Mouse (Mus musculus) frontal cortex, adult (tissue): ENCODE measurements around the gene Fam43a.

ENCODE experiments used
- ATAC-seq: cut with Nextera tagmentation; 2 replicates; pipeline ENCODE4 v1.9.2; 2017; ENCODE audit warnings: mild to moderate bottlenecking, moderate library complexity, mixed read lengths; ENCODE audit not compliant: low TSS enrichment

Fam43a gene

DNA sequence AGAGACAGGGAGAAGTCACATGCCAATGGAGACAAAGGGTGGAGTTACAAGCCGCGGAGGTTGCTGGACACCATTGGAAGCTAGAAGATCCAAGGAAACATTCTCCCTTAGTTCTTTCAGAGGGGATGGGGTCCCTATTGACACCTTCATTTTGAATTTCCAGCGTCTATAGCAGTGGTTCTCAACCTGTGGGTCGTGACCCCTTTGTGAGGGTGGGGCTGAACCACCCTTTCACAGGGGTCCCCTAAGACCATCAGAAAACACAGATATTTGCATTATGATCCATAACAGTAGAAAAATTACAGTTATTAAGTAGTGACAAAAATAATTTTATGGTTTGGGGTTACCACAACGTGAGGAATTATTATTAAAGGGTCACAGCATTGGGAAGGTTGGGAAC, 30.0 kb downstream of the Fam43a start:
- ATAC-seq, result no peak

DNA sequence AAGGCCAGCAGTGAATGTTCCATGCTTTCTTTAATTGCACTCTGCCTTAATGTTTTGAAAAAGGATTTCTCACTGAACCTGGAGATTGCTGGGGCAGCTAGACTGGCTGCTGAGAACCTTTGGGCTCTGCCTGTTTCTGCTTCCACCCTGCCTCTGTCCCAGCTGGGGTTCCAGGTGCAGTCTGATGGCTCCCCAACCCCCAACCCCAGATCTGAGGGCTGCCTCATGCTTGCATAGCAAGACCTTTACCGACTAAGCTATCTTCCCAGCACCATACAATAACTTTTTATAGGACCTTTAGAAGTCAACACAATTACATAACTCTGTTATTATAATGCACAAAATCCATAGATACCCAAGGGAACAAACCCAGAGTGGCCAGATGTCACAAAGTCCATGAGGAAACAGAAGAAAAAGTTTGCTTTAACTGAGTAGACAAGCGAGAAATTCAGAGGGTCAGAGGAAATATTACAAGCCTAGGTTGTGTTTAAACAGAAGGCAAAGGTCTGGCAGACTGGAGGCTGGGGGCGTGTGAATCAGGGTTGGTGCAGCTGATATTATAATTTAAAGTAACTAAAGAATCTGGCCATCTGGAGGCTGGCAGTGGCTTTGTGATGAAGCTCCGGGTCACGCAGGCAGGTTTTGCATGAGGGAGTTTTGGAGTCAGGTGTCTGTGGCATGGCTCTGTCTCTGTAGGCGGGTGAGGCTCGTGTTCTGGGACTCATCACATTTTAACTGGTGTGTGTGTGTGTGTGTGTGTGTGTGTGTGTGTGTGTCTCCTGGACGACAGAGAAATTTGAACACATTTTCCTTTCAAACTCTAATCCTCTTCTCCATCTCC, 34.6 kb downstream of the Fam43a start:
- no peak for ATAC-seq

DNA sequence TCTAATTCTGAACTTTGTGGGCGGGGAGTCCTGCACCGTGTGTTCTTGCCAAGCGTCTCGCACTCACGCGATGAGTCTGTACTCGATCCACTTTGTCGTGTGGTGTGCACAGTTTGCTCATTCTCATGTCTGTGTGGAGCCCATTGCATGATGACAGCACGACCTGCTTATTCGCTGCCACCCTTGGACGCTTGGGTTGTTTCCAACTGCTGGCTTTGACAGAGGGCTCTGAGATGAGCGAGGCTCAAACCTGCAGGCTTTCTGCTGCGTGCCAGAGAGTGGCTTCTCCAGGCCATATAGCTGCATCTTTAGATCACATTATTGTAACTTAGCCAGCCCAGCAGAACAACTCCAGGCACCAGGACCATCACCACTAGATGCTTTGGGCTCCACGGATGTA, 39.1 kb downstream of the Fam43a start:
- no peak for ATAC-seq

DNA sequence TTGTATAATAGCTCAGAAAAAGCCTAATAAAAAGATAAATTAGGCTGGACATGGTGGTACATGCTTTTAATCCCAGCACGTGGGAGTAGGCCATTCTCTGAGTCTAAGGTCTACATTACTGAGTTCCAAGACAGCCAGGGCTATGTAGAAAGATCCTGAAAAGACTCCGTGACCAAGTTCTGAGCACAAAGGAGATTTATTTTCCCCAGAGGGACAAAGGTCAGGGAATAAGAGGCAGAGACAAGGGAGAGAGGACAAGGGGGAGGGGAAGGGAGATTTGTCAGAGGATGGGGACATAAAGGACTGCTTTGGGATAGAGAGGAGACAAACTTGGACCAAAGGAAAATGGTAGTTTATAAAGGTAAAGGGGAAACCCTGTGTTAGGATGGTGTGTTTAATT, 41.1 kb downstream of the Fam43a start:
- ATAC-seq, result no peak

DNA sequence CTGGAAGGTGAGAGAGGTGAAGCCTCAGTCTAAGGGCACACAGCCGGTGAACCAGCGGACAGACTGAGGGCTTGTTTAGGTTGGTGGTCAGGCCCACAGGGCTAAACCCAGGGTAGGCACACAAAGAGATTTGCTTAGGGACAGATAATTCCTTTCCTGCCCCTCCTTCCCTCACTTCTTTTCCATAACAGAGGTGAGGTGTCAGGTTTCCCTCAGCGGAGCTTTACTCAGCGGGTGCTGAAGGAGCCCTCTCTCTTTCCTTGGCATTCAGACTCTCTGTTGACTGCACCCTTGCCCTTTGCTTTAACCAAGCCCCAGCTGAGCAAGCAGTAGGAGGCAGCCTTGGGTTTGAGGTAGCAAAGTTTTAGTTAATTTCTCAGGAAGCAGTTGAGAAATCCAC, 41.9 kb downstream of the Fam43a start:
- ATAC-seq, result no peak

DNA sequence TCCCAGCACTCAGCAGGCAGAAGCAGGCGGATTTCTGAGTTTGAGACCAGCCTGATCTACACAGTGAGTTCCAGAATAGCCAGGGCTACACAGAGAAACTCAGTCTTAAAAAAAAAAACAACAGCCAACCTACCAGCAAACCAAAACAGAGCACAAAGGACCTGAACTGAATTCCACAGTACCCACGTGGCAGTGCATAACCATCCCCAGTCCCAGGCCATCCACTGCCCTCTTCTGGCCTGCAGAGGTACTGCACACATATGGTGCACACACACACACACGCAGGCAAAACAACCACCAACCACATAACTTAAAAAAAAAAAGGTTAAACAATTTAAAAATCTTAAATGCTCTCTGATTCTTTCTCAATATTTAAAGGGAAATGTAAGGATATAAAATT, 42.7 kb downstream of the Fam43a start:
- ATAC-seq, result no peak

DNA sequence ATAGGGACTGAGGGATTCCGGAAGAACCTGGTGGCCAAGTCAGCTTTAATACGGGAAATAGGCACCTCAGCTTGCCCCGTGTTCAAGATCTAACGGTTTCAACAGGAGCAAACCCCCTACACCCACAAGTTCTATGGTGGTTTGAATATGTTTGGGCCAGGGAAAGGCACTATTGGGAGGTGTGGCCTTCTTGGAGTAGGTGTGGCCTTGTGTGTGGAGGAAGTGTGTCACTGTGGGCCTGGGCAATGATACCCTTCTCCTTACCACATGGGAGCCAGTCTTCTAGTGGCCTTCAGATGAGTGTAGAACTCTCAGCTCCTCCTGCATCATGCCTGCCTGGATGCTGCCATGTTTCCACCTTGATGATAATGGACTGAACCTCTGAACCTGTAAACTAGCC, 45.5 kb downstream of the Fam43a start:
- no peak for ATAC-seq

DNA sequence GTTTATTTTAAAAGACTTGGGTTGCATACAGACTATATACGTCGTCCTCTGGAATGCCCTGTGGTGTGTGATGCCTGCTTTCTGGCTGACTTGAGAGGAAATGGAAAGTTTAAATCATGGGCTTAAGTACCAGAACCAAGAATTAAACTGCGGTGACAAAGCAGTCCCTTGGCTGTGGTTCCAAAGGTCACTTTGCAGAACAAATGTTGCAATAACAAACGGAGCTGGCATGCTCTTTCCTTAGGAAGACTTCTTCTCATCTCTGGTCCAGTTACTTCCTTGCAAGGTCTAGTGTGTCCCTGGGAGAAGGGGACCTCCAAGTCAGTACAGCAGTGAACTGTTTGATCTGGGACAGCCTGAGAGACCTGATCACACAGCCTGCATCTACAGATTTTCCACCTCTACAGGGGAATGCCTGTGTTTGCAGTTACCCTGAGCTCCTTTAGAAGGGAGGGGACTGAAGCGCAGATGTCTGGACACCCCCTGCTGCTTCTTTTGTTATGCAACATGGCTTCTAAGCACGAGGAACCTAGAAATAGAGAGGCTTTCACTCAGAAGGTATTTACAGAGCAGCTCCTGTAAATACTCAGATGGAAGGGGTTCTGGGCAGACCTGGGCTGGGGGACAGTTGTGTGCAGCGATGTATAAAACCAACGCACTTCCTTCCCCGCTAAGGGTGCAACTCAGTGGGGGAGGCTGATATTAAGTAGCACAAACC, 46.5 kb downstream of the Fam43a start:
- ATAC-seq, result no peak

DNA sequence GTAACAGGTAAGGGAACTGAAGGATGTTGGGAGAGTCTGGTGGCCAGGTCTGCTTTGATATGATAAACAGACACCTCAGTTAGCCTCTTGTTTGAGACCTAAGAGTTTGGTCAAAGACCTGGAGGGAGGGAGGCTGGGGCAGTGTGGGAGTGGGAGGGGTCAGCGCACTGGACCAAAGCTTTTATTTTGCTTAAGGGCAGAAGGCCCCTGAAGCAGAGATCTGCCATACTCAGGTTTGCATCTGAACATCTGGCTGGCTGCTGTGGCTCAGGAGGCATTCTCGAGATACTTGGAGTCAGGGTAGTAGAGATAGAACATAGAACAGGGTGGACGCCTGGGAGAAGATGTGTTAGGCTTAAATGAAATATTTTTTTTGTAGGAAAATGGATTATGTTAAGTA, 47.3 kb downstream of the Fam43a start:
- no peak for ATAC-seq

DNA sequence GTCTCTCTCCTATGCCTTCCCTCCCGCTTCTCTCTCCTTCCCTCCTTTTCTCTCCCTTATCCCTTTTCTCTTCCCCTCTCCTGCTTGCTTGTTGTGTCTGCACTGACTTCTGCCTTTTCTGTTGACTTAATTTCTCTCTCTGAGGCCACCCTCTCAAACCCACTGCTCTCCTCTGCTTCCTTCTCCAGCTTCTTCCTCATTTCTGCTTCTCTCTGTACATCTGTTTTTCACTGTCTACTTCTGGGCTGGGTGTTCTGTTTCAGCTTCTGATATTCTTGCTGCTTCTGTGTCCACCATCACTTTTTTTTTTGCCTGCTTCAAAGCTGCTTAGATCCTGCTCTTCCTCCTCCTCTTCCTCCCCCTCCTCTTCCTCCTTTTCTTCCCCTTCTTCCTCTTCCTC, 51.8 kb downstream of the Fam43a start:
- no peak for ATAC-seq
